Mouse (Mus musculus) liver, postnatal 0 days (tissue): ENCODE measurements at regions not wholly inside any gene's neighbourhood (a gene's known extent, or its start where the extent isn't known, plus 50 kb on each side); places are given as distances from the start of the nearest gene placed in this dataset.

ENCODE experiments used
- ATAC-seq: fragments of 200-750 bp; cut with Nextera tagmentation; 2 replicates; pipeline ENCODE4 v1.8.0; 2017; ENCODE audit warnings: mild to moderate bottlenecking, moderate library complexity
- DNase-seq: peaks from one replicate; pipeline ENCODE4 v3.0.0-alpha.2; 2016
- H3K27ac ChIP-seq: fragments of 300-500 bp; sonication (generic); 2 replicates; pipeline ENCODE4 v1.5.1; 2014; ENCODE audit warnings: antibody characterized with exemption, moderate library complexity, mild to moderate bottlenecking, low read depth
- H3K27me3 ChIP-seq: fragments of 300-500 bp; sonication (generic); 2 replicates; pipeline ENCODE4 v1.6.1; 2014; ENCODE audit warnings: low read length, control low read depth, mixed read lengths; ENCODE audit not compliant: insufficient read depth
- H3K36me3 ChIP-seq: fragments of 300-500 bp; sonication (generic); replicated peaks from 2 replicates; pipeline ENCODE4 v1.6.1; 2014; ENCODE audit warnings: mild to moderate bottlenecking, control low read depth, low read length, moderate library complexity, mixed read lengths; ENCODE audit not compliant: insufficient read depth
- H3K4me1 ChIP-seq: fragments of 300-500 bp; sonication (generic); 2 replicates; pipeline ENCODE4 v1.6.1; 2014; ENCODE audit warnings: antibody characterized with exemption, mild to moderate bottlenecking, control low read depth; ENCODE audit not compliant: insufficient read depth
- H3K4me2 ChIP-seq: fragments of 300-500 bp; sonication (generic); 2 replicates; pipeline ENCODE4 v1.6.1; 2014; ENCODE audit warnings: low read depth, mild to moderate bottlenecking, low read length, moderate library complexity, mixed read lengths
- H3K4me3 ChIP-seq: fragments of 300-500 bp; sonication (generic); 2 replicates; pipeline ENCODE4 v1.5.1; 2014; ENCODE audit warnings: low read depth, low read length
- H3K9ac ChIP-seq: fragments of 300-500 bp; sonication (generic); replicated peaks from 2 replicates; pipeline ENCODE4 v1.6.1; 2014; ENCODE audit warnings: mild to moderate bottlenecking, moderate library complexity
- H3K9me3 ChIP-seq: fragments of 300-500 bp; sonication (generic); 2 replicates; pipeline ENCODE4 v1.6.1; 2016; ENCODE audit warnings: mild to moderate bottlenecking, control low read depth, low read length, mixed read lengths
- CTCF ChIP-seq: sonication (generic); IDR thresholded peaks from 2 replicates; pipeline ENCODE4 v1.5.1; 2016; ENCODE audit warnings: antibody characterized with exemption, low read depth
- EP300 ChIP-seq: IDR thresholded peaks from 2 replicates; pipeline ENCODE4 v1.6.1; 2016; ENCODE audit warnings: antibody characterized with exemption, low read depth, mild to moderate bottlenecking
- WGBS: fragments of 180-500 bp; shearing (Covaris S2); extraction: QIAGEN DNeasy Blood & Tissue Kit; methylation state at CpG from one replicate; pipeline ENCODE4 v1.1.7; 2014; ENCODE audit not compliant: insufficient replicate concordance; 5-methylcytosine and 5-hydroxymethylcytosine counted together

DNA sequence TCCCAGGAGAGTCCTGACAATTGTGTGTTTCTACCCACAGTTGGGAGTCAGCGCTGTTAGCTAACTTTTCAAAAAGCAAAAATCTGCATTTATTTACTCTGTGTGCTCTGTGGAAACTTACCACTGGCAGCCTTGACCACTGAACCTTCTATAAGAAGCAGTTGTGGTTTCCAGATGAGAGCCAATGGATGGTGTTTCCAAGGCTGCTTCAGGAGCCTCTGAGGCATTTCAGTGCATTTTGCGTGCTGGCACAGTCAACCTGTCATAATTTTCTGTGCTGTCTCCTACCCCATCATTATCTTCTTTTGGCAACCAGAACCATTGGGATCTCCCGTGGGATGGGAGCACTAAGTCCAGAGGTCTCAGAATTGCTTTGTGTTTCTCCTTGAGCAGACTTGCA, 60.3 kb downstream of the 4930544G11Rik start:
- no peak for DNase-seq
- 72% methylated on average over 3 of the region's 3 CpGs for WGBS
- no peak for ATAC-seq
- TF ChIP-seq CTCF (no peak), EP300 (no peak)
- Histone ChIP-seq H3K4me1 (no peaks in the 10 kb centered on the region), H3K4me2 (no peak overlapping the region), H3K9me3 (no peaks in the 10 kb centered on the region), H3K27ac (no peak overlapping the region), H3K36me3 (no peaks in the 10 kb centered on the region), H3K27me3 (no peaks in the 10 kb centered on the region), H3K4me3 (no peak overlapping the region), H3K9ac (no peak overlapping the region)

GRCm38 (mm10) chr6:66023531-66023930, 71.1 kb downstream of the 4930544G11Rik start:
- H3K27me3 ChIP-seq, result no peaks in the 10 kb centered on the region
- DNase-seq, result no peak
- H3K9me3 ChIP-seq, result no peaks in the 10 kb centered on the region
- ATAC-seq, result no peak
- no peak overlapping the region for H3K27ac ChIP-seq
- WGBS, result 65% methylated on average over 1 of the region's 1 CpGs
- H3K4me2 ChIP-seq, result no peak overlapping the region
- H3K4me1 ChIP-seq, result no peaks in the 10 kb centered on the region
- no peak overlapping the region for H3K4me3 ChIP-seq
- no peaks in the 10 kb centered on the region for H3K36me3 ChIP-seq
- no peak overlapping the region for H3K9ac ChIP-seq
- TF ChIP-seq CTCF, result no peak
- TF ChIP-seq EP300, result no peak

DNA sequence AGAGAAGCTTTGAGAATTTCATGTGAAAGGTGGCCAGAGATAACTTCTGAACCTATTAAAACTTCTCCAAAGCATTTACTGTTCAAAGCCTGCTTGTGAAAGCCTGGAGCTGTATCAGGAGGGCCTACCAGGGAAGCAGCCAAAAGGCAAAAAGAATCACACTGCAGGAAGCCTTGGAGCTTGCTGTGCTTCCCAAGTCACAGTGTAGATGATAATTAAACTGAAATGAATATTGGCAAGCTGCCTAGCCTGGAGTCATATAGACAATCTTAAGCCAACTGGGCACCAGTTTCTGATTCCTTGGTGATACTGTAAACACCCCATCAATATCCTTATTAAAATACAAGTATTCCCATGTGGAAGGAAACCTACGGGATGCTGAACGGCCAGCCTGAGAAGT, 84.4 kb downstream of the 4930544G11Rik start:
- DNase-seq, result no peak
- 88% methylated on average over 2 of the region's 2 CpGs for WGBS

DNA sequence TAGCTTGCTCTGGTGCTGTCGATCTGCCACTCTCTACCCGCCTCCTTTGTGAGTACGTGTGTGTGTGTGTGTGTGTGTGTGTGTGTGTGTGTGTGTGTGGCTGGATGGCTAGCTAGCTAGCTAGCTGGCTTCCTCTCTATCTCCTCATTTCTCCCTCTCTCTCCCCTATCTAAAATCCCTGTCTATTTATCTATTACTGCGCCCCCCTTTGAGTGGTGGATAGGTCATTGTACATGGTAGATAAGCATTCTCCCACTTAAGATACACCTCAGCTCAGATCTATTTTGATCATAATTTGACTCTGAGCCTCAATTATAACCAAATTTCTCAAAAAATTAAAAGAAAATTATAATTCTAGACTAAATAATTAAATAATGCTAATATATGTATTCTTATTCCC, 99.4 kb downstream of the 4930544G11Rik start:
- TF ChIP-seq EP300 (no peak), CTCF (no peak)
- Histone ChIP-seq H3K27ac (0 out of 2 replicates have a peak overlapping the region, but pooled peaks have one; percentile 12), H3K9ac (no peak overlapping the region), H3K36me3 (no peaks in the 10 kb centered on the region), H3K4me2 (no peak overlapping the region), H3K4me1 (no peaks in the 10 kb centered on the region), H3K27me3 (no peaks in the 10 kb centered on the region), H3K9me3 (no peaks in the 10 kb centered on the region), H3K4me3 (no peak overlapping the region)
- DNase-seq (no peak), ATAC-seq (no peak)
- WGBS, result 48% methylated on average over 4 of the region's 4 CpGs

More for the DNA sequence above, 84.4 kb downstream of the 4930544G11Rik start:
- Histone ChIP-seq H3K27ac (no peak overlapping the region), H3K4me2 (no peak overlapping the region), H3K4me3 (no peak overlapping the region), H3K9ac (no peak overlapping the region), H3K4me1 (no peaks in the 10 kb centered on the region), H3K36me3 (no peaks in the 10 kb centered on the region), H3K27me3 (no peaks in the 10 kb centered on the region), H3K9me3 (no peaks in the 10 kb centered on the region)
- ATAC-seq, result no peak
- TF ChIP-seq EP300, result no peak
- no peak for TF ChIP-seq CTCF

GRCm38 (mm10) chr6:66052386-66052785, 100.0 kb downstream of the 4930544G11Rik start:
- TF ChIP-seq CTCF, result no peak
- peak; percentile 81 for TF ChIP-seq EP300
- no peak overlapping the region for H3K4me3 ChIP-seq
- H3K36me3 ChIP-seq, result no peaks in the 10 kb centered on the region
- H3K4me1 ChIP-seq, result no peaks in the 10 kb centered on the region
- H3K27ac ChIP-seq, result 0 out of 2 replicates have a peak overlapping the region, but pooled peaks have one; percentile 4
- no peak overlapping the region for H3K9ac ChIP-seq
- ATAC-seq, result peak; percentile 93
- H3K4me2 ChIP-seq, result 0 out of 2 replicates have a peak overlapping the region, but pooled peaks have one; percentile 2
- H3K9me3 ChIP-seq, result no peaks in the 10 kb centered on the region
- H3K27me3 ChIP-seq, result no peaks in the 10 kb centered on the region
- DNase-seq, result no peak

DNA sequence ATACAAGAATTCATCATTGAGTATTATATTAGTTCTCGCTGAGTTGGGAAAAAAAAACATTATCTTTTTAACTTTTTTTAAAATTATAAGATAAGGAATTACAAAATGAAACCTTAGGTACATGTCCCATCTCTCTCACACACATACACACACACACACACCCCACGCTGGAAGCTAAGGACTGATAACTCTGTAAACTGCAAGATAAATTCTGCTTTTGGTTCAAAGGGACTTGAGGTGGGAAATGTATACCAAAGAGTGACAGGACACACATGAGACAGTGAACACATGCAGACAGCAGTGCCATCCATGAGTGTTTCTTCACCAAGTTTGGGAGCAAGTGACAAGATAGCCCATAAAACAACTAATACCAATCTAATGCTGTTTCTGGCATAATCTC, 100.8 kb downstream of the 4930544G11Rik start:
- DNase-seq (no peak), ATAC-seq (peak; percentile 46; the same call in 1 of the 2 replicates)
- no peak overlapping the region for H3K27ac ChIP-seq
- H3K4me3 ChIP-seq, result no peak overlapping the region
- no peak overlapping the region for H3K4me2 ChIP-seq
- no peak for TF ChIP-seq CTCF
- TF ChIP-seq EP300, result peak; percentile 56; the same call in 1 of the 2 replicates
- no peaks in the 10 kb centered on the region for H3K36me3 ChIP-seq
- no peaks in the 10 kb centered on the region for H3K4me1 ChIP-seq
- WGBS, result 33% methylated on average over 2 of the region's 2 CpGs
- H3K9ac ChIP-seq, result no peak overlapping the region
- no peaks in the 10 kb centered on the region for H3K27me3 ChIP-seq
- H3K9me3 ChIP-seq, result no peaks in the 10 kb centered on the region

DNA sequence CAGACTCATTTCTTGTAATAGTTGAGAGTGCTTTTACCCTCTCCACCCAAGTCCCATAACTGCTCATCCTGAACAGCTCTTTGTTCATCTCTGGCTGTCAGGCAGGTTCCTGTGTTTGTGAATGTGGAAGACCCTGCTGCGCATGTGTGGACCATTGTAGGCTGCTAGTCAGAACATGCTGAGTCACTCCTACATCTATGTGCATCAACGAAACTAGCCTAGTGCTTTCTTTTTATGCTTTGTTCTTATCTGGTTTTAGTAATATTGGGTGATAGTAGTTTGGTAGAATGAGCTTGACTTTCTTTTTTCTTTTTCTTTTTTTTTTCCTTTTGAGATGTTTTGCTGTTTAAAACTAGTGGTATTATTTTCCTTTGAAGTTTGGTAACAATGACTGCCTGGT, 116.5 kb downstream of the 4930544G11Rik start:
- ATAC-seq (0 out of 2 replicates have a peak, but pooled peaks have one; percentile 17), DNase-seq (no peak)
- Histone ChIP-seq H3K27ac (no peak overlapping the region), H3K4me2 (no peak overlapping the region), H3K4me3 (no peak overlapping the region), H3K9ac (no peak overlapping the region), H3K36me3 (no peaks in the 10 kb centered on the region), H3K9me3 (no peaks in the 10 kb centered on the region), H3K27me3 (no peaks in the 10 kb centered on the region), H3K4me1 (no peaks in the 10 kb centered on the region)
- 44% methylated on average over 2 of the region's 2 CpGs for WGBS
- TF ChIP-seq EP300 (no peak), CTCF (no peak)
